Mouse (Mus musculus) E14TG2a.4 (cell line): ENCODE results near the gene Hoxa5.
A peak's percentile ranks its signal among the peaks of the same experiment; 100 is the strongest.

ENCODE experiments used
- H3K27me3 ChIP-seq: 2 replicates; pipeline ENCODE4 v1.6.1; 2014; ENCODE audit warnings: low read length, control low read depth; ENCODE audit not compliant: insufficient read depth
- H3K36me3 ChIP-seq: 2 replicates; pipeline ENCODE4 v1.6.1; 2014; ENCODE audit warnings: low read length, control low read depth; ENCODE audit not compliant: insufficient read depth
- H3K4me1 ChIP-seq: replicated peaks from 2 replicates; pipeline ENCODE4 v1.6.1; 2014; ENCODE audit warnings: low read depth, low read length, control low read depth
- H3K4me3 ChIP-seq: replicated peaks from 2 replicates; pipeline ENCODE4 v1.5.1; 2014; ENCODE audit warnings: mild to moderate bottlenecking, low read length
- H3K9me3 ChIP-seq: 2 replicates; pipeline ENCODE4 v1.6.1; 2014; ENCODE audit warnings: low read length, control low read depth
- CTCF ChIP-seq: conservative IDR thresholded peaks from 2 replicates; pipeline ENCODE4 v1.5.1; 2014; ENCODE audit warnings: low read length
- NANOG ChIP-seq: IDR thresholded peaks from 2 replicates; pipeline ENCODE4 v1.6.1; 2014; ENCODE audit warnings: borderline replicate concordance, low read length, mixed read lengths
- POU5F1 ChIP-seq: IDR thresholded peaks from 2 replicates; pipeline ENCODE4 v1.6.1; 2014; ENCODE audit warnings: low read length, borderline replicate concordance

Hoxa5 gene

DNA sequence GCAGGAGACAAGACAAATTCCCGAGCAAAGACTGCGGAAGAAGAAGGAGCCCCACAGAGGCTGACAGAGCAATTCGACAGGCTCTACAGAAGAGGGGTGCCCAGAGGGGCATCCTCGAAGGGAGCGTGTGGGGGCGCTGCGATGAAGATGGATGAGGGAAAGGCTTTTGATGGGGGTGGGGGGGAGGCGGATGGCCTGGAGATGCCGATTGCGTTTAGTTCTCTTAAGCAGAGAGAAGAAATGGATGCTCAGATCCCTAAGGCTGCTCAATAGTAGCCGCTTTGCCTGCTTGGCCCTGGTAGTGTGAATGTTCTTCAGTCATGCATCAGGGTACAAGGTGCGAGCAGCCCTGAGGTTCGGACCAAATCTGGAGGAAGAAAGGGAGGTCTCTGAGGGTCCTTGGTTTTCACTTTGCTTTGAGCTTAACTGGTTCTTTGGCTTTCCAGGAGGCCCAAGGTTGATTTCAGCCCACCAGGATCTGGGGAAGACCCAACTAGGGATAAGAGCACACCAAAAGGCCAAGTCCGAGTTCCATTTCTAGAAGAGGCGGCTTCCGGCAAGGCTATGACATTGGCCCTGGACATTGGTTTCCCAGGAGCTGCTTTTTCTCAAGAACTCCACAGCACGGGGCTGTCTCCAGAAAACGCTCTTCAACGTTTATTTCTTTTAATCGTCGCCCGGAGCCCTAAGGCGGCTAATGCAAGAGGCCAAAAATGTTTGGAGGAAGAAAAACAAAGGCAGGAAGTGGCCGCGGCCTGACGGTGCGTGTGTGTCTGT lies 44.4 kb upstream of the Hoxa5 start:
- Histone ChIP-seq H3K36me3 (no peaks in the 10 kb centered on the region), H3K4me3 (peak overlapping the region; percentile 43; the same call in 1 of the 2 replicates), H3K4me1 (peaks cover 70% of the 10 kb centered on the region), H3K27me3 (peaks cover 98% of the 10 kb centered on the region), H3K9me3 (no peaks in the 10 kb centered on the region; the same call in 1 of the 2 replicates)
- TF ChIP-seq CTCF (no peak), NANOG (no peak), POU5F1 (no peak)

DNA sequence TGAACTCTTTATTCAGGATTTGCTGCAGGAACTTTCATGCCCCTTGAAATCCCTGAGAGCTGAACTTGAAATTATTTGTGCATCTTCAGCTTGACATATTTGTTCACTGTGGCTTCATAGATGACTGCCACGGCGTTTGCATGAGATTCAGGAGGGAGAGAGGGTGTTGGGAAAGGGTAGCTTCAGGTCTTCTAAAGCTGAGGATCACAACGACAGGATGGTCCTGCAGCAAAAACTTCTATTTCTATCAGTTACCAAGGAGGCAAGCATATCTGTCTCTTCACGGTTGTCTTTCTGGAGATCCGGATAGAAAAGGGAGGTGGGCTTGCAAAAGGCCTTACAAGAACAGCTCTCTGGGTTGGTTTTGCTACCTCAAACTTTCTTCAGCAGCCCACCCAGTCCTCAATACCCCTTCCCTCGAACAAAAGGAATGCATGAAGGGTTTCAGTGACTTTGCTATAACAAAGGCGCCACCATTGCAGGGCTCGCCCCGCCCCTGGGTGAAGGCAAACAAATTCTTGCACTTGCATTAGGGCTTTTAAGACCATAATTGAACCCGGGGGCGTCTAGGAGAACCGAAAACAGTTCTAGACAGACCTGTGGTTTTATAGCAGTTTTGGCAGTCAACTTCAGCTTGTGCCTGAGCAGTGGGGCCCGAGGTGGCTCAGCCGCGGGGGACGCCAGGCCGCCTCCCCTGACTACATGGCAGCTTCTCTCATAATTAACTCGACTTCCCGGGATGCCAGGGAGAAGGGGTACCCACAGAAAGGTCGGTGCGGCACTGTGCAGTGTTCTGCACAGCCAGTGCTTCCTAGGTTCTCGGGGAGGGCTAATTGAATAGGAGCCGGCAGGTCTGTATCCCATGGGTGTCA lies 43.6 kb upstream of the Hoxa5 start:
- peaks cover 70% of the 10 kb centered on the region for H3K4me1 ChIP-seq
- TF ChIP-seq CTCF (no peak), POU5F1 (no peak), NANOG (no peak)
- H3K4me3 ChIP-seq = 0 out of 2 replicates have a peak overlapping the region, but pooled peaks have one; percentile 13
- H3K27me3 ChIP-seq = peaks cover 98% of the 10 kb centered on the region
- H3K36me3 ChIP-seq = no peaks in the 10 kb centered on the region
- H3K9me3 ChIP-seq = no peaks in the 10 kb centered on the region; the same call in 1 of the 2 replicates

DNA sequence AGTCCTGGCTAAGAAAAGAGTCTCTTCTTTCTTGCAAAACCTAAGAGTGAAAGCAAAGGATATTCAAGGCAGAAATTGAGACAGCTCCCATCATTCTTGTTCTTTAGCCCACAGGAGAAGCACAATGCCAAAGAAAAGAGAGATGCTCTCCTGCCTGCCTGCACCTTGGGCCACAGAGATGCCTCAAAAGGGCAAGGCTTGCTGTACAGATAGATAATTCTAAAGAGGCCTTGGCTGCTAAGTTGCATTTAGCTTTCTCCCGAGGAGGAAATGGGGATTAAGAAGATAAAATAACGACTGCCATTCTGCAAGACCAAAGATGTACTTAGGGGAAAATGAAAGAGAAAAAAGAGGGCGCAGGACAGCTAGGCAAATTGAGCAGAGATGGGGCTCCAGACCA lies 42.5 kb upstream of the Hoxa5 start:
- no peaks in the 10 kb centered on the region for H3K36me3 ChIP-seq
- TF ChIP-seq POU5F1 (no peak), CTCF (no peak), NANOG (no peak)
- peaks cover 68% of the 10 kb centered on the region for H3K4me1 ChIP-seq
- peaks cover 98% of the 10 kb centered on the region for H3K27me3 ChIP-seq
- no peaks in the 10 kb centered on the region; the same call in 1 of the 2 replicates for H3K9me3 ChIP-seq
- H3K4me3 ChIP-seq = no peak overlapping the region

DNA sequence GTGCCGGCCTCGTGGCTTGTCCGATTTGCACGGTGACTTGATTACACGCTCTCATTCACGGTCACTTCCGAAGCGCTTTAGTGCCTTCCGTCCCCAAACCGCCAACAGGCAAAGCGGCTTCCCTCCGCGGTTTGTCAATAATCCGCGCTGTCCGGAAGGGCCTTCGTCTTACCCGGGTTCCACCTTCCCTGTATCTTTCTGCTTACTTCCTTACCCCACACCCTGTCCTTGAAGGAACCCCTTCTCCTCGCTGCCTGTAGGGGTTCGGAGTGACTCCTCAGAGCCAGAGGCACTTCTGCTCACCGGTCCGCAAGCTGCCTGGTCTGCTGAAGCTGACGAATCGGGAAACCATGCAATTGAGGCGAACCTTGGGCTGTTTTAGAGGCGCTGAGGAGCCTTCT lies 42.0 kb upstream of the Hoxa5 start:
- peaks cover 98% of the 10 kb centered on the region for H3K27me3 ChIP-seq
- no peaks in the 10 kb centered on the region for H3K36me3 ChIP-seq
- H3K9me3 ChIP-seq = no peaks in the 10 kb centered on the region; the same call in 1 of the 2 replicates
- peaks cover 69% of the 10 kb centered on the region for H3K4me1 ChIP-seq
- peak overlapping the region; percentile 44 for H3K4me3 ChIP-seq
- no peak for TF ChIP-seq POU5F1
- TF ChIP-seq NANOG = no peak
- no peak for TF ChIP-seq CTCF

DNA sequence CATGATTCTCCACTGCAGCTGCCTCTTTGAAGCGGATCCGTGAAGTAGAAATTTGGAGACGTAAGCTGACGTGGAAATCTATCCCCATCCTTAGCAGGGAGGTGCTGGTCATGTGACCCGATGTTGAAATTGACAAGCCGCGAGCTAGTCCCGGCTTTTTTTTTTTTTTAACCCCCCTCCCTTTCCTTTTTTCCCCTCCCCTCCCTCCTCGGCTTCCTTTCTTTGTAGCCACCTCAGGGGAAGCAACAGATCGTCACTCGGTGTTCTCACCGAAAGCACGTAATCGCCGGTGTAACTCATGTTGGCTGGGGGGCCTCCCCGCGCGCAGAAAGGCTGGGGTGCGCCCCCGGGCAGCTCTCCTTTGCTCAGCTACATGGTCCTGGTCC lies 41.4 kb upstream of the Hoxa5 start, which contains the start of gene Hoxa11:
Gene Hoxa11, minus strand, starts transcription at position 54 of the 386 bp plus-strand sequence.
- no peak for TF ChIP-seq CTCF
- no peak for TF ChIP-seq NANOG
- H3K9me3 ChIP-seq = peaks cover 2% of the 10 kb centered on the region; the same call in 1 of the 2 replicates
- peaks cover 98% of the 10 kb centered on the region for H3K27me3 ChIP-seq
- no peaks in the 10 kb centered on the region for H3K36me3 ChIP-seq
- peak within 1 kb of the TSS; percentile 44 for H3K4me3 ChIP-seq
- peaks cover 76% of the 10 kb centered on the region for H3K4me1 ChIP-seq

DNA sequence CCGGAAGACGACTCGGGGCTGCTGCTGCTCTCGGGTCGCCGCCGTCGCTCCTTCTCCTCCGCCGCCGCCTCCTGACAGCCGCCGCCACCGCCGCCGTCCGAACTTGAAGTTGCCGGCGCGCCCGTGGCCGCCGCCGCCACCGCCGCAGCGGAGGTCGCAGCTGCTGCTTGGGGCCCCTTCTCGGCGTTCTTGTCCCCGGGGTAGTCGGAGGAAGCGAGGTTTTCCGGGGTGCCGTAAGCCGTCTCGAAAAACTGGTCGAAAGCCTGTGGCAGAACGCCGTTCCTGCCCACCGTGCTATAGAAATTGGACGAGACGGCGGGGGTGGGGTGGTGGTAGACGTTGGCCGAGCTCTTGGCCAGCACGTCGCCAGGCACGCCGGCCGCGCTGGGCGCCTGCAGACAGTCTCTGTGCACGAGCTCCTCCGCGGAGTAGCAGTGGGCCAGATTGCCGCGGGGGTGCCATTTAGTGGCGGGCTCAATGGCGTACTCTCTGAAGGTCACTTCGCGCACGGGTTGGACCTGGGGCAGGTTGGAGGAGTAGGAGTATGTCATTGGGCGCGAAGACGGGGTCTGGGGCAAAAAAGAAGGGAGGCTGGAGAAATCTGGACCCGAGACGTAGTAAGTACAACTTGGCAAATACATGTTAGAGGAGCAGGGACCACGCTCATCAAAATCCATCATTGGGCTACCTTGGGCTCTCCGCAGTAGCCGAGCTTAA lies 40.8 kb upstream of the Hoxa5 start:
- peaks cover 80% of the 10 kb centered on the region for H3K4me1 ChIP-seq
- no peaks in the 10 kb centered on the region for H3K36me3 ChIP-seq
- TF ChIP-seq NANOG = no peak
- TF ChIP-seq POU5F1 = no peak
- no peak for TF ChIP-seq CTCF
- H3K4me3 ChIP-seq = no peak overlapping the region; the same call in none of the 2 replicates
- peaks cover 2% of the 10 kb centered on the region; the same call in 1 of the 2 replicates for H3K9me3 ChIP-seq
- peaks cover 98% of the 10 kb centered on the region for H3K27me3 ChIP-seq

DNA sequence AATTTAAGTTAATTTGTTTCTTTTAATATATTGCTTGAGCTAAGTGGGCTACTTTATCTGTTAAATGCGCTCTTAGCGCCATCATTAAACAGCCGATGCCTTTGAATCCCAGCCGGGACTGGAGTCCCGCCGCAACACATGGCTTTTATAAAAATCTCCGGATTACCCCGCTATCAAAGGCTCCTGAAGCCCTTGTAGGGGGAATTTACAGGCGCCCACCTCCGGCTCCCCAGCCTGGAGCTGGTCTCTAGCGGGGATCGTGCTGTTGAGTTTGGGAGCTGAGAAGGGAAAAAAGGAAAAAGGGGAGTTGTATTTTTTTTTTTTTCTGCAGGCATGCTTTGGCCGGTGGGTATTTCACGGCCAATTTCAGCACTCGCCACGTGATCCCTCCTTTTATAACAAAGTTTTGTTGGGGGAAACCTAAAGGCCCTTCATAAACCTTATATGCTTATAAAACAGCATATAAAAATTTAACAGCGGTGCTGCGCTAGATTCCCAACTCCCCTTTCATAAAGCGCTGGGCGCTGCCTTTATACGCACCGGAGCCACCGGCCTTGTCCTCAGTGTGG lies 40.2 kb upstream of the Hoxa5 start:
- H3K36me3 ChIP-seq = no peaks in the 10 kb centered on the region

More for the DNA sequence above, 40.2 kb upstream of the Hoxa5 start:
- H3K4me3 ChIP-seq = no peak overlapping the region; the same call in 1 of the 2 replicates
- H3K27me3 ChIP-seq = peaks cover 98% of the 10 kb centered on the region
- no peak for TF ChIP-seq POU5F1
- no peak for TF ChIP-seq NANOG
- TF ChIP-seq CTCF = no peak
- peaks cover 83% of the 10 kb centered on the region for H3K4me1 ChIP-seq
- H3K9me3 ChIP-seq = peaks cover 2% of the 10 kb centered on the region; the same call in 1 of the 2 replicates
